Mouse (Mus musculus) left cerebral cortex, adult 6 months (tissue): ENCODE measurements around the gene Aurkc. TPM values are rescaled to one million over a fixed set of nuclear protein-coding genes. Genes with fewer than 3 reads are reported as not detected.

ENCODE experiments used
- long read RNA-seq, 2 experiments: library from polyadenylated mRNA; unstranded; transcript quantifications; one replicate each; pipeline ENCODE4 v2.0.0; 2019 to 2020
- polyA plus RNA-seq: library from polyadenylated mRNA; unstranded; fragments of <200 nt; fragmentation: Nextera tagmentation; gene quantifications from 2 replicates; pipeline ENCODE4 v1.2.3, GENCODE M21; 2021

Gene Aurkc
- not detected in 2 replicates for polyA plus RNA-seq
- long read RNA-seq, experiment 1: 0 reads
- long read RNA-seq, experiment 2, partial matches to known transcripts: 0 of 1 reads
- long read RNA-seq, experiment 2, other reads (novel, unspliced or antisense): 1 of 1 reads

DNA sequence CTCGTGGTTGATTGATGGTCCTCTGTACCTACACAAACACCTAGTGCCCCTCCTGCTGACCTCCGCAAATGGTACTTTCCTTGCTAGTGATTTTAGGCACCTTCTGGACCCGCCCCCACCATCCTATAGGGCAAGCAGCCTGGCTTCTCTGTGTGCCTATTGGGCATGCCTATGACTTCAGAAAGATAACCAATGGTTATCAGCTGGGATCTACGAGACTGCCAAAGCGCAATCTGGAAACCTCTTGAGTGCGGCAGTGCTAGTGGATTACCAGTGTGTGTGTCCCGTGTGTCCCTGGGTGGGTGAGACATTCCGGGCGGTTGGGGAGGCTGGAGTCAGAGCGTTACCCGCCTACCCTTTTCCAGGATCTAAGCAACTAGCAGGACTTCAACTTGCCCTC lies at the start of gene Aurkc:
Gene Aurkc (plus strand): TSS at position 50 of the 400 bp plus-strand sequence.

Other genes starting within 250 kb of the Aurkc start
- 11.8 and 15.8 TPM in 2 replicates for gene Zfp954, start 126.2 kb downstream of the Aurkc start, polyA plus RNA-seq
- 0.48 and 0.88 TPM in 2 replicates for gene Zfp773, start 141.5 kb downstream of the Aurkc start, polyA plus RNA-seq
- 3.2 and 3.4 TPM in 2 replicates for gene Zfp418, start 176.0 kb downstream of the Aurkc start, polyA plus RNA-seq
- 4.1 and 4.9 TPM in 2 replicates for gene Zfp772, start 214.7 kb downstream of the Aurkc start, polyA plus RNA-seq